Mouse (Mus musculus) megakaryocyte, embryonic 14.5 days (primary cell): Measurements from ENCODE around the gene Pip5k1b. TPM values are rescaled to one million over a fixed set of nuclear protein-coding genes. Genes with fewer than 3 reads are reported as not detected.

ENCODE experiments used
- H3K27me3 ChIP-seq: replicated peaks from 2 replicates; pipeline ENCODE3; 2012; ENCODE audit warnings: inconsistent platforms
- H3K36me3 ChIP-seq: replicated peaks from 2 replicates; pipeline ENCODE3; 2012; ENCODE audit warnings: low read length, inconsistent platforms, mixed read lengths
- H3K4me1 ChIP-seq: 2 replicates; pipeline ENCODE4 v1.6.1; 2012; ENCODE audit warnings: inconsistent platforms
- H3K4me3 ChIP-seq: replicated peaks from 2 replicates; pipeline ENCODE3; 2012; ENCODE audit warnings: moderate library complexity, mild to moderate bottlenecking, inconsistent platforms
- H3K9me3 ChIP-seq: 2 replicates; pipeline ENCODE4 v1.6.1; 2012; ENCODE audit warnings: inconsistent platforms
- FLI1 ChIP-seq: IDR thresholded peaks from 2 replicates; pipeline ENCODE4 v1.6.1; 2012; ENCODE audit warnings: low read length, inconsistent platforms, mixed read lengths
- GATA1 ChIP-seq: IDR thresholded peaks from 3 replicates; pipeline ENCODE4 v1.6.1; 2012; ENCODE audit warnings: mixed read lengths, low read length, inconsistent platforms, borderline replicate concordance
- polyA plus RNA-seq: library from polyadenylated mRNA; stranded (reverse); fragments of >175 nt; gene quantifications from 2 replicates; pipeline ENCODE4 v1.2.3, GENCODE M21; 2012; ENCODE audit warnings: low replicate concordance; ENCODE audit not compliant: insufficient read depth

Gene Pip5k1b
- polyA plus RNA-seq, 1 experiment = 8.0 TPM

- Histone ChIP-seq H3K27me3 (no peaks in the 10 kb centered on the region), H3K9me3 (no peaks in the 10 kb centered on the region), H3K36me3 (peaks cover 23% of the 10 kb centered on the region), H3K4me3 (no peak overlapping the region), H3K4me1 (peaks cover 71% of the 10 kb centered on the region)
- TF ChIP-seq FLI1 (no peak), GATA1 (no peak; the same call in 2 of the 3 replicates)
These were observed 37.3 kb downstream of the Pip5k1b start for GRCm38 (mm10) chr19:24518384-24518783.

GRCm38 (mm10) chr19:24517057-24517456 lies 38.6 kb downstream of the Pip5k1b start:
- no peaks in the 10 kb centered on the region for H3K9me3 ChIP-seq
- H3K4me3 ChIP-seq = no peak overlapping the region
- peaks cover 16% of the 10 kb centered on the region for H3K36me3 ChIP-seq
- TF ChIP-seq FLI1 = no peak
- TF ChIP-seq GATA1 = no peak
- H3K27me3 ChIP-seq = no peaks in the 10 kb centered on the region
- peaks cover 79% of the 10 kb centered on the region for H3K4me1 ChIP-seq

GRCm38 (mm10) chr19:24515941-24516340 lies 39.7 kb downstream of the Pip5k1b start:
- Histone ChIP-seq H3K4me3 (peak overlapping the region; percentile 59), H3K36me3 (peaks cover 14% of the 10 kb centered on the region), H3K4me1 (peaks cover 83% of the 10 kb centered on the region), H3K27me3 (no peaks in the 10 kb centered on the region), H3K9me3 (no peaks in the 10 kb centered on the region)
- TF ChIP-seq GATA1 (no peak), FLI1 (no peak)

GRCm38 (mm10) chr19:24514661-24515642 lies 40.7 kb downstream of the Pip5k1b start:
- H3K9me3 ChIP-seq = no peaks in the 10 kb centered on the region
- no peaks in the 10 kb centered on the region for H3K27me3 ChIP-seq
- no peak overlapping the region for H3K4me3 ChIP-seq
- peaks cover 82% of the 10 kb centered on the region for H3K4me1 ChIP-seq
- H3K36me3 ChIP-seq = peaks cover 16% of the 10 kb centered on the region
- TF ChIP-seq GATA1 (no peak), FLI1 (no peak)

- Histone ChIP-seq H3K4me3 (peak overlapping the region; percentile 80), H3K27me3 (no peaks in the 10 kb centered on the region), H3K4me1 (peaks cover 89% of the 10 kb centered on the region), H3K9me3 (no peaks in the 10 kb centered on the region), H3K36me3 (peaks cover 20% of the 10 kb centered on the region)
- no peak; the same call in 2 of the 3 replicates for TF ChIP-seq GATA1
- TF ChIP-seq FLI1 = no peak
These were observed 42.4 kb downstream of the Pip5k1b start for GRCm38 (mm10) chr19:24513105-24513843.

- Histone ChIP-seq H3K9me3 (no peaks in the 10 kb centered on the region), H3K4me1 (peaks cover 84% of the 10 kb centered on the region), H3K27me3 (no peaks in the 10 kb centered on the region), H3K4me3 (peak overlapping the region; percentile 54), H3K36me3 (peaks cover 20% of the 10 kb centered on the region)
- no peak for TF ChIP-seq FLI1
- no peak for TF ChIP-seq GATA1
These were observed 43.7 kb downstream of the Pip5k1b start for GRCm38 (mm10) chr19:24511939-24512338.

GRCm38 (mm10) chr19:24509391-24509790 lies 46.3 kb downstream of the Pip5k1b start:
- no peak for TF ChIP-seq FLI1
- no peak for TF ChIP-seq GATA1
- H3K4me3 ChIP-seq = no peak overlapping the region
- peaks cover 20% of the 10 kb centered on the region for H3K36me3 ChIP-seq
- no peaks in the 10 kb centered on the region for H3K27me3 ChIP-seq
- H3K9me3 ChIP-seq = no peaks in the 10 kb centered on the region
- peaks cover 77% of the 10 kb centered on the region for H3K4me1 ChIP-seq

- H3K4me1 ChIP-seq = peaks cover 65% of the 10 kb centered on the region
- no peaks in the 10 kb centered on the region for H3K9me3 ChIP-seq
- TF ChIP-seq GATA1 = no peak
- no peak for TF ChIP-seq FLI1
- H3K4me3 ChIP-seq = no peak overlapping the region
- H3K27me3 ChIP-seq = no peaks in the 10 kb centered on the region
- peaks cover 16% of the 10 kb centered on the region for H3K36me3 ChIP-seq
These were observed 47.4 kb downstream of the Pip5k1b start for GRCm38 (mm10) chr19:24508087-24508767.

- Histone ChIP-seq H3K27me3 (no peaks in the 10 kb centered on the region), H3K4me1 (peaks cover 41% of the 10 kb centered on the region), H3K36me3 (peaks cover 14% of the 10 kb centered on the region), H3K9me3 (no peaks in the 10 kb centered on the region), H3K4me3 (no peak overlapping the region)
- TF ChIP-seq GATA1 = no peak
- TF ChIP-seq FLI1 = no peak
These were observed 52.8 kb downstream of the Pip5k1b start for GRCm38 (mm10) chr19:24502736-24503421.
